Mouse (Mus musculus): ENCODE measurements at regions not wholly inside any gene's neighbourhood (a gene's known extent, or its start where the extent isn't known, plus 50 kb on each side); places are given as distances from the start of the nearest gene placed in this dataset.

DNA sequence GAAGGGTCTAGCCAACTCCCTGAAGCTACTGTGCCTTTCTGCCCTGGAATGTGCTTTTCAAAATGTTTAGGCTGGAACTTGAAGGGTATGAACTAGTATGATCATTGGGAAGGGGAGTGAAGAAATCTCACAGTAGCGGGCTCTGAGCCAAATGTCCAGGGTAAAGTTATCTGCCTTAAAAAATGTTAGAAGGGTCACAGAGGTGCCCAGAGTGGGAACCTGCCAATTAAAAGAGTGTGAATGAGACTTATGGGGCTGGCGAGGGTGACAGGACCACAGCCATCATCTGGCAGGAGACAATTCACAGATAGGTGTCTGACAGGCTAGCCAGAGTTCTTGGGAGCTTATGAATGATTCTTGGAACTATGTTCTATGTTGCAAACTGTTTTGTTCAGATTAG, 2738.3 kb downstream of the 9330182O14Rik start:
- Histone ChIP-seq H3K4me1 (replicated peaks; ENCODE audit: control insufficient read depth, insufficient read depth, low read length) (no peaks in the 10 kb centered on the region), H3K27ac (ENCODE audit: control insufficient read depth, insufficient read depth, low read length) (no peak overlapping the region), H3K36me3 (ENCODE audit: control insufficient read depth, insufficient read depth, low read length) (no peaks in the 10 kb centered on the region), H3K4me3 (ENCODE audit: control insufficient read depth, insufficient read depth, low read length) (no peak overlapping the region), H3K27me3 (ENCODE audit: control insufficient read depth, insufficient read depth, low read length) (no peaks in the 10 kb centered on the region)
- DNase-seq, result no peak
- WGBS, result 92% methylated on average over 2 of the region's 2 CpGs
- TF ChIP-seq POLR2A (IDR thresholded peaks at IDR 0.05; ENCODE audit: control insufficient read depth, extremely low read depth, insufficient read depth, low read length, poor library complexity) (no peak), CTCF (IDR thresholded peaks at IDR 0.05; ENCODE audit: borderline replicate concordance, control insufficient read depth, extremely low read depth, insufficient read depth, low read length, poor library complexity) (no peak)

DNA sequence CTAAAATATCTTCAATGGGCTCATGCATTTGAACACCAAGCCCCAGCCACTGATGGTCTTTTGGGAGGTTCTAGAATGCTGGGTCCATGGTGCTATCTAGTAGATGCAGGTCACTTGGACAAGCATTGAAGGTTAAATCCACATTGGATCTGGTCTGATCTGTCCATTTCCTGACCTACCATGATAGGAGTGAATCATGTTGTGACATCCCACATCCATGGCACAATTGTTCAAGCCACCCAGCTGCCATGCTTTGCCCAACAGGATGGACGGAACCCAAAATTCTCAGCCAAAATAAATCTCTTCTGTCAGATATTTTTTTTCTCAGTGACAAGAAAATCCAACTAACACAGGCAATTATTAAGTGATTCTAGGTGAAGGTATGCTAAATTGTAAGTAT, 2760.4 kb downstream of the 9330182O14Rik start:
- WGBS, result 98% methylated on average over 1 of the region's 1 CpGs
- no peak overlapping the region for H3K4me3 ChIP-seq (ENCODE audit: control insufficient read depth, insufficient read depth, low read length)
- no peak for DNase-seq
- TF ChIP-seq CTCF (IDR thresholded peaks at IDR 0.05; ENCODE audit: borderline replicate concordance, control insufficient read depth, extremely low read depth, insufficient read depth, low read length, poor library complexity) (no peak), POLR2A (IDR thresholded peaks at IDR 0.05; ENCODE audit: control insufficient read depth, extremely low read depth, insufficient read depth, low read length, poor library complexity) (no peak)
- no peaks in the 10 kb centered on the region for H3K4me1 ChIP-seq (replicated peaks; ENCODE audit: control insufficient read depth, insufficient read depth, low read length)
- no peak overlapping the region for H3K27ac ChIP-seq (ENCODE audit: control insufficient read depth, insufficient read depth, low read length)
- no peaks in the 10 kb centered on the region for H3K27me3 ChIP-seq (ENCODE audit: control insufficient read depth, insufficient read depth, low read length)
- H3K36me3 ChIP-seq (ENCODE audit: control insufficient read depth, insufficient read depth, low read length), result no peaks in the 10 kb centered on the region

DNA sequence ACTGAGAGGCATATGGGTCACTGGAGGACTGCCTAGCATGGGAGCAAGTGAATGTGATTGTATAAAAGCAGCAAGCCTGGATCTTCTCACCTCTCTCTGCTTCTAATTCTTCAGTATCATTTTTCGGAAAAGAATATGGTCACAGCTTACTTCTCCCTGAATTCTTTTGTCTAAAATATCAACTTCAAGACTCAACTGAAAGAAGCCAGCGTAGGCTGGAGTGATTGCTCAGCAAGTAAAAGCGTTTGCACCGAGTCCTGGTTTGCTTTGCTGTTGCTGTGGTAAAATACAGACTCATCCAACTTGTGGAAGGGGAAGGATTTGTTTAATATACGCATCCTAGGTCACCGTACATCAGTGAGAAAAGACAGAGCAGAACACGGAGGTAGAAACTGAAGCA, 2765.9 kb downstream of the 9330182O14Rik start:
- no peaks in the 10 kb centered on the region for H3K4me1 ChIP-seq (replicated peaks; ENCODE audit: control insufficient read depth, insufficient read depth, low read length)
- no peak for DNase-seq
- H3K27ac ChIP-seq (ENCODE audit: control insufficient read depth, insufficient read depth, low read length), result no peak overlapping the region
- 95% methylated on average over 7 of the region's 7 CpGs for WGBS
- no peaks in the 10 kb centered on the region for H3K27me3 ChIP-seq (ENCODE audit: control insufficient read depth, insufficient read depth, low read length)
- no peak overlapping the region for H3K4me3 ChIP-seq (ENCODE audit: control insufficient read depth, insufficient read depth, low read length)
- no peaks in the 10 kb centered on the region for H3K36me3 ChIP-seq (ENCODE audit: control insufficient read depth, insufficient read depth, low read length)
- TF ChIP-seq CTCF (IDR thresholded peaks at IDR 0.05; ENCODE audit: borderline replicate concordance, control insufficient read depth, extremely low read depth, insufficient read depth, low read length, poor library complexity) (no peak), POLR2A (IDR thresholded peaks at IDR 0.05; ENCODE audit: control insufficient read depth, extremely low read depth, insufficient read depth, low read length, poor library complexity) (no peak)

DNA sequence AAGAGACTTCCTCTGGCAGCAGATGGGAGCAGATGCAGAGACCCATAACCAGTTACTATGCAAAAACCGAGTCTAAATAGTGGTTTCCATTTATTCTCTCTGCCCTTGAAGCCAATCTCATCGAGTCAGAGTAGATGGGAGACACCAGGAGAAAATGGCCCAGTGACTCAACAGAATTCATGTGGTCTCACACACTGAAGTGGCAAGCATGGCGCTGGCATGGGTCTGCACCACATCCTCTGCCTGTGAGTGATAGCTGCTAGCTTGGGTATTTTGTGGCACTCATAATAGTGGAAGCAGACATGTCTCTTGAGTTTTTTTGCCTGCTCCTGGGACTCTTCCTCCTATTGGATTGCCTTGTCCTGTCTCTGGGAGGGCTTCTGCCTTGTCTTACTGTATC, 2767.6 kb downstream of the 9330182O14Rik start:
- 10% methylated on average over 3 of the region's 3 CpGs for WGBS
- H3K4me1 ChIP-seq (replicated peaks; ENCODE audit: control insufficient read depth, insufficient read depth, low read length), result no peaks in the 10 kb centered on the region
- no peak for TF ChIP-seq CTCF (IDR thresholded peaks at IDR 0.05; ENCODE audit: borderline replicate concordance, control insufficient read depth, extremely low read depth, insufficient read depth, low read length, poor library complexity)
- TF ChIP-seq POLR2A (IDR thresholded peaks at IDR 0.05; ENCODE audit: control insufficient read depth, extremely low read depth, insufficient read depth, low read length, poor library complexity), result no peak

DNA sequence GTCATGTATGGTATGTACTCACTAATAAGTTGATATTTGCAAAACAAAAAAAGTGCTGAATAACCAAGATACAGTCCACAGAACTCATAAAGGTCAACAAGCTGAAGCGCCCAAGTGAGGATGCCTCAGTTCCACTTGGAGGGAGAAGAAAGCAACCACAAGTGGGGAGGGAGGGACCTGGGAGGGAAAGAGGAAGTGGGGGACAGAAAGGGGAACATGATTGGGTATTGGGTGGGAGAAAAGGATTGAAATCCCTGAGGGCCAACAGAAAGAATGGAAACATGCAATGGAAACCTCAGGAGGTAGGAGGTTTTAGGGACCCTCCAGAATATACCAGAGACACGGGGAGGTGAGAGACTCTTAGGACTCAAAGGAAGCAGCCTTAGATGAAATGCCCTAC, 2777.2 kb downstream of the 9330182O14Rik start:
- no peak for TF ChIP-seq POLR2A (IDR thresholded peaks at IDR 0.05; ENCODE audit: control insufficient read depth, extremely low read depth, insufficient read depth, low read length, poor library complexity)
- TF ChIP-seq CTCF (IDR thresholded peaks at IDR 0.05; ENCODE audit: borderline replicate concordance, control insufficient read depth, extremely low read depth, insufficient read depth, low read length, poor library complexity), result no peak
- WGBS, result 61% methylated on average over 2 of the region's 2 CpGs
- DNase-seq, result no peak
- H3K27me3 ChIP-seq (ENCODE audit: control insufficient read depth, insufficient read depth, low read length), result no peaks in the 10 kb centered on the region
- no peaks in the 10 kb centered on the region for H3K36me3 ChIP-seq (ENCODE audit: control insufficient read depth, insufficient read depth, low read length)
- no peak overlapping the region for H3K4me3 ChIP-seq (ENCODE audit: control insufficient read depth, insufficient read depth, low read length)
- no peak overlapping the region for H3K27ac ChIP-seq (ENCODE audit: control insufficient read depth, insufficient read depth, low read length)
- H3K4me1 ChIP-seq (replicated peaks; ENCODE audit: control insufficient read depth, insufficient read depth, low read length), result no peaks in the 10 kb centered on the region

More for the DNA sequence above, 2767.6 kb downstream of the 9330182O14Rik start:
- Histone ChIP-seq H3K4me3 (ENCODE audit: control insufficient read depth, insufficient read depth, low read length) (no peak overlapping the region), H3K27ac (ENCODE audit: control insufficient read depth, insufficient read depth, low read length) (no peak overlapping the region), H3K36me3 (ENCODE audit: control insufficient read depth, insufficient read depth, low read length) (no peaks in the 10 kb centered on the region), H3K27me3 (ENCODE audit: control insufficient read depth, insufficient read depth, low read length) (no peaks in the 10 kb centered on the region)
- DNase-seq, result no peak

DNA sequence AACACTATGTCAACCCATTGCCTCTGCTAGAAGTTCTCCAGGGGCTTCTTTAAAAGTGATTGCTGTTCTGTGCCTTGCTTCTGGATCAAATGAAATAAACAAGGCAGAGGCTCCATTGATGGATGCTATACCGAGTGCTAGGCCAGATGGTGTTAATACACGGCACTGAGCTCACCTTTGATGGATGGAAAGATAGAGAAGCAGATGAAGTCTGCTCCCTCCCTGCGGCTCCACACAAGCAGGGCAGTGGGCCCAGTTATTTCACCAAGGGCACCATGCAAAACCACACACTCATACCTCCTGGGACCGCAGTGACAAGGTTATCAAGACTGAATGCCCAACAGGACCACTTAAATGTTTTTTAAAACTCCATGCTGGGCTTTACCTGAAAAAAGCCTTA, 2778.7 kb downstream of the 9330182O14Rik start:
- H3K4me1 ChIP-seq (replicated peaks; ENCODE audit: control insufficient read depth, insufficient read depth, low read length), result no peaks in the 10 kb centered on the region
- H3K36me3 ChIP-seq (ENCODE audit: control insufficient read depth, insufficient read depth, low read length), result no peaks in the 10 kb centered on the region
- WGBS, result 94% methylated on average over 4 of the region's 4 CpGs
- H3K27ac ChIP-seq (ENCODE audit: control insufficient read depth, insufficient read depth, low read length), result no peak overlapping the region
- DNase-seq, result no peak
- no peak overlapping the region for H3K4me3 ChIP-seq (ENCODE audit: control insufficient read depth, insufficient read depth, low read length)
- TF ChIP-seq CTCF (IDR thresholded peaks at IDR 0.05; ENCODE audit: borderline replicate concordance, control insufficient read depth, extremely low read depth, insufficient read depth, low read length, poor library complexity) (no peak), POLR2A (IDR thresholded peaks at IDR 0.05; ENCODE audit: control insufficient read depth, extremely low read depth, insufficient read depth, low read length, poor library complexity) (no peak)
- H3K27me3 ChIP-seq (ENCODE audit: control insufficient read depth, insufficient read depth, low read length), result no peaks in the 10 kb centered on the region

DNA sequence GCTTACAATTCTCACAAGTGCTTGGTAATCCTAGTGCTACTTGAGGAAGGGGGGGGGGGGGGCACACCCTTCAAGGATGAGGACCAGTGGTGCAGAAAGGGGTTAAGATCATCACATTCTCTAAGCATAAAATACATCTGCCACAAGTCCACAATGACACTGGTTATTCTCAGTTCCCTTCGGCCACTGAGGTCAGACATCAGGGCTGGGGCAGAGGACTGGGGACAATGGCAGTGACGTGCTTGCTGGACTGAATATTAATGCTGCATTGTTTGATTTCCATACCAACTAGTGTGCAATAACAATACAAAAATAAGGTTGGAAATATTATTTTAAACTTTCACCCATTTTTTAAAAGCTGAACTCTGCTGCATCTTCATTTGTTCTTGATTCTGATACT, 2779.1 kb downstream of the 9330182O14Rik start:
- TF ChIP-seq CTCF (IDR thresholded peaks at IDR 0.05; ENCODE audit: borderline replicate concordance, control insufficient read depth, extremely low read depth, insufficient read depth, low read length, poor library complexity) (no peak), POLR2A (IDR thresholded peaks at IDR 0.05; ENCODE audit: control insufficient read depth, extremely low read depth, insufficient read depth, low read length, poor library complexity) (no peak)
- Histone ChIP-seq H3K27me3 (ENCODE audit: control insufficient read depth, insufficient read depth, low read length) (no peaks in the 10 kb centered on the region), H3K27ac (ENCODE audit: control insufficient read depth, insufficient read depth, low read length) (no peak overlapping the region), H3K4me3 (ENCODE audit: control insufficient read depth, insufficient read depth, low read length) (no peak overlapping the region), H3K36me3 (ENCODE audit: control insufficient read depth, insufficient read depth, low read length) (no peaks in the 10 kb centered on the region), H3K4me1 (replicated peaks; ENCODE audit: control insufficient read depth, insufficient read depth, low read length) (no peaks in the 10 kb centered on the region)
- DNase-seq, result no peak
- 93% methylated on average over 2 of the region's 2 CpGs for WGBS
